Mouse (Mus musculus) midbrain, embryonic 14.5 days (tissue): ENCODE data around the gene Dmpk. TPM values are rescaled to one million over a fixed set of nuclear protein-coding genes. Genes with fewer than 3 reads are reported as not detected.

Experiments
- ATAC-seq: fragments of 200-750 bp; cut with Nextera tagmentation; 2 replicates; pipeline ENCODE4 v1.8.0; 2017; ENCODE audit warnings: moderate number of reproducible peaks, moderate library complexity; ENCODE audit not compliant: low FRiP score, low TSS enrichment
- DNase-seq: peaks from one replicate; pipeline ENCODE4 v3.0.0-alpha.2; 2015
- H3K27ac ChIP-seq: fragments of 300-500 bp; sonication (generic); replicated peaks from 2 replicates; pipeline ENCODE4 v1.5.1; 2014; ENCODE audit warnings: mild to moderate bottlenecking, low read depth, low read length, moderate library complexity
- H3K27me3 ChIP-seq: fragments of 300-500 bp; sonication (generic); 2 replicates; pipeline ENCODE4 v1.6.1; 2014; ENCODE audit warnings: low read length, control low read depth, mixed read lengths; ENCODE audit not compliant: control insufficient read depth, insufficient read depth
- H3K36me3 ChIP-seq: fragments of 300-500 bp; sonication (generic); 2 replicates; pipeline ENCODE4 v1.6.1; 2014; ENCODE audit warnings: low read length, control low read depth; ENCODE audit not compliant: control insufficient read depth, insufficient read depth
- H3K4me1 ChIP-seq: fragments of 300-500 bp; sonication (generic); 2 replicates; pipeline ENCODE4 v1.6.1; 2014; ENCODE audit warnings: mild to moderate bottlenecking, antibody characterized with exemption, low read length, control low read depth; ENCODE audit not compliant: control insufficient read depth, insufficient read depth
- H3K4me2 ChIP-seq: fragments of 300-500 bp; sonication (generic); 2 replicates; pipeline ENCODE4 v1.6.1; 2014; ENCODE audit warnings: mild to moderate bottlenecking, low read length, moderate library complexity
- H3K4me3 ChIP-seq: fragments of 300-500 bp; sonication (generic); replicated peaks from 2 replicates; pipeline ENCODE4 v1.5.1; 2014; ENCODE audit warnings: low read depth, low read length
- H3K9ac ChIP-seq: fragments of 300-500 bp; sonication (generic); replicated peaks from 2 replicates; pipeline ENCODE4 v1.6.1; 2014; ENCODE audit warnings: mild to moderate bottlenecking, low read length, moderate library complexity
- H3K9me3 ChIP-seq: fragments of 300-500 bp; sonication (generic); 2 replicates; pipeline ENCODE4 v1.6.1; 2016; ENCODE audit warnings: low read length, control low read depth, mixed read lengths; ENCODE audit not compliant: control insufficient read depth
- WGBS: fragments of 180-500 bp; shearing (Covaris S2); extraction: QIAGEN DNeasy Blood & Tissue Kit; methylation state at CpG from one replicate; pipeline ENCODE4 v1.1.7; 2014; 5-methylcytosine and 5-hydroxymethylcytosine counted together
- polyA plus RNA-seq: library from polyadenylated mRNA; unstranded; fragments of >200 nt; fragmentation: Nextera tagmentation; extraction: Ambion mirVana; gene quantifications from 2 replicates; pipeline ENCODE4 v1.2.1, GENCODE M21; 2014

Dmpk gene
- polyA plus RNA-seq, 1 experiment from 2014 or later, result 9.8 TPM

DNA sequence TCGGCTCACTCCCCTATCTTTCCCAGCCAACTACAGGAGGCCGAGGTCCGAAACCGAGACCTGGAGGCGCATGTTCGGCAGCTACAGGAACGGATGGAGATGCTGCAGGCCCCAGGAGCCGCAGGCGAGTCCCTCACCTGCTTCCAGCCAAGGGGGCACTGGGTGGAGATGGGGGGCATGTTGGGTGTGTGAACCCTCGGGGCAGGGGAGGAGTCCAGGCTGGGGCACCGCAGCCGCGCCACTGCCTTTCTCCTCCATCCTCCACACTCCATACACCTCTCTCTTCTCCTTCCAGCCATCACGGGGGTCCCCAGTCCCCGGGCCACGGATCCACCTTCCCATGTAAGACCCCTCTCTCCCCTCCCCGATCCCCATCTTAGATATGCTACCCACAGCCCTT is 8.3 kb downstream of the Dmpk start:
- Histone ChIP-seq H3K27ac (no peak overlapping the region), H3K4me3 (no peak overlapping the region), H3K4me1 (peaks cover 24% of the 10 kb centered on the region), H3K36me3 (peaks cover 47% of the 10 kb centered on the region), H3K27me3 (peaks cover 26% of the 10 kb centered on the region), H3K9ac (no peak overlapping the region), H3K4me2 (no peak overlapping the region), H3K9me3 (no peaks in the 10 kb centered on the region)
- 26% methylated on average over 17 of the region's 17 CpGs for WGBS
- DNase-seq (no peak), ATAC-seq (no peak)

DNA sequence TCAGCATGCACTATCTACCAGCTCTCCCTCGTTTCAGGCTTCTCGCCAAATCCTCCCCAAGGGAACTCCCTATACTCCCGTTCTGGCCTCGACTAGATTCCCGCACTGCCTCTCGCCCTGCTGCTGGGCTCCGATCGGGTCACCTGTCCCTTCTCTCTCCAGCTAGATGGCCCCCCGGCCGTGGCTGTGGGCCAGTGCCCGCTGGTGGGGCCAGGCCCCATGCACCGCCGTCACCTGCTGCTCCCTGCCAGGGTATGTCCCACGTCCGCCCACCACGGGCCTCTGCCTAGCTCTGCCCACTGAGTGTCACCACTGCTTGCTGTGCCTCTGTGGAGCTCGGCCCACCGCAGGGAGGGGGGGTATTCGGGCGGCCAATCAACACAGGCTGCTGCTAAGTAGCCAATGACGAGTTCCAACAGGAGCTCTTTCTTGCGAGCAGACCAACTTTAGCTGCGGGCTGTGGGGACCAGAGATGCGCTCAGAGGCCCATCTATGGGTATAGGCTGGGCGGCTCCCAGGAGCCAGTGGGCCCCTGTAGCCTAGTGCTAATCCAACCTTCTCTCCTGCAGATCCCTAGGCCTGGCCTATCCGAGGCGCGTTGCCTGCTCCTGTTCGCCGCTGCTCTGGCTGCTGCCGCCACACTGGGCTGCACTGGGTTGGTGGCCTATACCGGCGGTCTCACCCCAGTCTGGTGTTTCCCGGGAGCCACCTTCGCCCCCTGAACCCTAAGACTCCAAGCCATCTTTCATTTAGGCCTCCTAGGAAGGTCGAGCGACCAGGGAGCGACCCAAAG is 8.9 kb downstream of the Dmpk start:
- H3K36me3 ChIP-seq, result peaks cover 41% of the 10 kb centered on the region
- ATAC-seq (peak; percentile 38), DNase-seq (peak; percentile 73)
- WGBS, result 4% methylated on average over 38 of the region's 38 CpGs
- 0 out of 2 replicates have a peak overlapping the region, but pooled peaks have one; percentile 12 for H3K9ac ChIP-seq
- peak overlapping the region; percentile 50; the same call in 1 of the 2 replicates for H3K4me3 ChIP-seq
- H3K4me1 ChIP-seq, result peaks cover 24% of the 10 kb centered on the region
- no peaks in the 10 kb centered on the region for H3K9me3 ChIP-seq
- peak overlapping the region; percentile 97 for H3K4me2 ChIP-seq
- H3K27ac ChIP-seq, result peak overlapping the region; percentile 28; the same call in 1 of the 2 replicates
- H3K27me3 ChIP-seq, result peaks cover 26% of the 10 kb centered on the region

DNA sequence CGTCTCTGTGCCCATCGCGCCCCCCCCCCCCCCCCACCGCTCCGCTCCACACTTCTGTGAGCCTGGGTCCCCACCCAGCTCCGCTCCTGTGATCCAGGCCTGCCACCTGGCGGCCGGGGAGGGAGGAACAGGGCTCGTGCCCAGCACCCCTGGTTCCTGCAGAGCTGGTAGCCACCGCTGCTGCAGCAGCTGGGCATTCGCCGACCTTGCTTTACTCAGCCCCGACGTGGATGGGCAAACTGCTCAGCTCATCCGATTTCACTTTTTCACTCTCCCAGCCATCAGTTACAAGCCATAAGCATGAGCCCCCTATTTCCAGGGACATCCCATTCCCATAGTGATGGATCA is 9.5 kb downstream of the Dmpk start:
- ATAC-seq (peak; percentile 28; the same call in 1 of the 2 replicates), DNase-seq (peak; percentile 74)
- Histone ChIP-seq H3K27ac (peak overlapping the region; percentile 28; the same call in 1 of the 2 replicates), H3K4me3 (peak overlapping the region; percentile 50; the same call in 1 of the 2 replicates), H3K4me1 (peaks cover 24% of the 10 kb centered on the region), H3K9me3 (no peaks in the 10 kb centered on the region), H3K36me3 (peaks cover 35% of the 10 kb centered on the region), H3K9ac (no peak overlapping the region), H3K4me2 (peak overlapping the region; percentile 97), H3K27me3 (peaks cover 26% of the 10 kb centered on the region)
- under 1% methylated on average over 14 of the region's 15 CpGs for WGBS

DNA sequence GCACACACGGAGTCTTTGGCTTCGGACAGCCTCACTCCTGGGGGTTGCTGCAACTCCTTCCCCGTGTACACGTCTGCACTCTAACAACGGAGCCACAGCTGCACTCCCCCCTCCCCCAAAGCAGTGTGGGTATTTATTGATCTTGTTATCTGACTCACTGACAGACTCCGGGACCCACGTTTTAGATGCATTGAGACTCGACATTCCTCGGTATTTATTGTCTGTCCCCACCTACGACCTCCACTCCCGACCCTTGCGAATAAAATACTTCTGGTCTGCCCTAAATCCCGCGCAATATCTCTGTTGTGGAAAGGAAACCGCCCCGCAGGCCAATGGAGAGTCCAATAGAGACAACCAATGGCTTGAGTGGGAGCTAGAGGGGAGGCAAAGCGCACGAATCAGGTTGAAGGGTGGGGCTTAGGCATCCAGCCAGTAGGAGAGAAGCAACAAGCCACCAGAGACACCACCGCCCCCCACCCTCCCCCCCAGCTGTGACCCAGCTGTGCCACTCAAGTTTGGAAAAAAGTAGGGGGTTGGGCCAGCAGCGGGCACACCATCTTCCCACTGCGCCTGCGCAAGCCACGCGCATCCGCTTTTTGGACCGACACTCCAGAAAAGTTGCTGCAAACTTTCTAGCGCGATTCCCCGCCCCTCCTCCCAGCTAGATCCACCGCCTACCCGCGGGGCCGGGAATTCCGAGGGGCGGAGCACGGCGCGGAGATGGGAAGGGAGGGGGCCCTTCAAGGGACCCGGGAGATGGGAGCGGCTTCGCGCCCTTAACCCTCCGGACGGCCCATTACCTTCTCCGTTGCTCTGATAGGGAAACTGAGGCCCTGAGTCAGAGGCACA is 10.1 kb downstream of the Dmpk start:
- peak; percentile 74 for ATAC-seq
- Histone ChIP-seq H3K4me1 (peaks cover 24% of the 10 kb centered on the region), H3K4me3 (peak overlapping the region; percentile 50), H3K9ac (peak overlapping the region; percentile 54; the same call in 1 of the 2 replicates), H3K4me2 (peak overlapping the region; percentile 97), H3K36me3 (peaks cover 29% of the 10 kb centered on the region), H3K9me3 (no peaks in the 10 kb centered on the region), H3K27me3 (peaks cover 26% of the 10 kb centered on the region), H3K27ac (peak overlapping the region; percentile 75)
- under 1% methylated on average over 45 of the region's 45 CpGs for WGBS
- peak; percentile 92 for DNase-seq

DNA sequence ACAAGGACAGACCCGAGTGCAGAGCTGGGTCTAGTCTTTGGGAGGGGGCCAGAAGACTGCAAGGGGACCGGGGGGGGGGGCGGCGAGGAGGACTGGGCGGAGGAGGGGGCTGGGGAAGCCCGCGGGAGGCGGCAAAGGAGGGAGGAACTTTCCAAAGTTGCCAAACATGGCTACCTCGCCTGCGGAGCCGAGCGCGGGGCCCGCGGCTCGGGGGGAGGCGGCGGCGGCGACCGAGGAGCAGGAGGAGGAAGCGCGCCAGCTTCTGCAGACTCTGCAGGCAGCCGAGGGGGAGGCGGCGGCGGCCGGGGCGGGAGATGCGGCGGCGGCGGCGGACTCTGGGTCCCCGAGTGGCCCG is 10.8 kb downstream of the Dmpk start, which contains the start of gene Six5:
TSS of gene Six5 (plus strand) at position 124 of the 355 bp plus-strand sequence.
- DNase-seq (peak; percentile 66), ATAC-seq (no peak)
- Histone ChIP-seq H3K36me3 (peaks cover 24% of the 10 kb centered on the region), H3K27ac (peak within 1 kb of the TSS; percentile 75), H3K4me1 (peaks cover 24% of the 10 kb centered on the region), H3K9ac (peak within 1 kb of the TSS; percentile 54), H3K27me3 (peaks cover 26% of the 10 kb centered on the region), H3K4me2 (peak within 1 kb of the TSS; percentile 97), H3K9me3 (no peaks in the 10 kb centered on the region), H3K4me3 (peak within 1 kb of the TSS; percentile 50)
- WGBS, result under 1% methylated on average over 26 of the region's 36 CpGs

DNA sequence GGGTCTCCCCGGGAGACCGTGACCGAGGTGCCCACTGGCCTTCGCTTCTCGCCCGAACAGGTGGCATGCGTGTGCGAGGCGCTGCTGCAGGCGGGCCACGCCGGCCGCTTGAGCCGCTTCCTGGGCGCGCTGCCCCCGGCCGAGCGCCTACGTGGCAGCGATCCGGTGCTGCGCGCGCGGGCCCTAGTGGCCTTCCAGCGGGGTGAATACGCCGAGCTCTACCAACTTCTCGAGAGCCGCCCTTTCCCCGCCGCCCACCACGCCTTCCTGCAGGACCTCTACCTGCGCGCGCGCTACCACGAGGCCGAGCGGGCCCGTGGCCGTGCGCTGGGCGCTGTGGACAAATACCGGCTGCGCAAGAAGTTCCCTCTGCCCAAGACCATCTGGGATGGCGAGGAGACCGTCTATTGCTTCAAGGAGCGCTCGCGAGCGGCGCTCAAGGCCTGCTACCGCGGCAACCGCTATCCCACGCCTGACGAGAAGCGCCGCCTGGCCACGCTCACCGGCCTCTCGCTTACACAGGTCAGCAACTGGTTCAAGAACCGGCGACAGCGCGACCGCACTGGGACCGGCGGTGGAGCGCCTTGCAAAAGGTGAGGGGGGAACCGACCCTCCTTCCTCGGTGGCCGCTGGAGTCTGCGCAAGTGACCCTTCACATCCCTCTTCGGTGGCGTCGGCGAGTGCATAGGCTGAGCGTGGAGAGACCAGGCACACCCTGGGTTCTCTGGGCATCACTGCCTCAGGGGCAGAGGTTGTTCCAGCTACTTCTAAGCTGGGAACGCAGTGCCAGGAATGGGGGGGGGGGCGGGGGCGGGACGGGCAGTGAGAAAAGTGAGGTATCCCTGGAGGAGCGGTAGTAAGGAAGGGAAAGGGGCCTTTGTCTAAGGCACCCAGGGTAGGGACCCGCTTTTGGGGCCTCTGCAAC is 11.4 kb downstream of the Dmpk start:
- no peak for ATAC-seq
- no peaks in the 10 kb centered on the region for H3K9me3 ChIP-seq
- peak overlapping the region; percentile 97 for H3K4me2 ChIP-seq
- WGBS, result 0% methylated on average over 82 of the region's 87 CpGs
- H3K4me3 ChIP-seq, result peak overlapping the region; percentile 50
- H3K4me1 ChIP-seq, result peaks cover 24% of the 10 kb centered on the region
- H3K27me3 ChIP-seq, result peaks cover 26% of the 10 kb centered on the region
- peak; percentile 66 for DNase-seq
- peaks cover 18% of the 10 kb centered on the region for H3K36me3 ChIP-seq
- H3K27ac ChIP-seq, result peak overlapping the region; percentile 75
- H3K9ac ChIP-seq, result peak overlapping the region; percentile 54

DNA sequence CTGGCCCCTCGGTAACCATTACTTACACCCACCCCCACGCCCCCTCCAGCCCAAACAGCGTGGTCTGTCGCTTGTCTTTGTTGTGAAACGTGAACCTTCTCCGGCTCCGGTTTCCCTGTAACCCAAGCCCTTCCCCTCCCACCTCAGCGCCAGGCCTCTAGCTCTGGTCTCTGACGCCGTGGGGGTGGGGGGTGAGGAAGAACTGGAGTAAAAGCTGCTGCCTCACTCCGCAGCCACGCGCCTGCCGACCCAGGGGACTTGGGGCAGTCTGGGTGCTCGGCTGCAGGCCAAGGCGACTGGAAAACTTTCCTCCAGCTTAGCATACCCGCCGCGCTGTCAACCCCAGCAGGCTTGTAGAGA is 12.1 kb downstream of the Dmpk start:
- no peak for ATAC-seq
- Histone ChIP-seq H3K4me3 (peak overlapping the region; percentile 50), H3K27me3 (peaks cover 23% of the 10 kb centered on the region), H3K27ac (0 out of 2 replicates have a peak overlapping the region, but pooled peaks have one; percentile 26), H3K4me2 (peak overlapping the region; percentile 97), H3K9ac (peak overlapping the region; percentile 54; the same call in 1 of the 2 replicates), H3K36me3 (peaks cover 12% of the 10 kb centered on the region), H3K9me3 (no peaks in the 10 kb centered on the region), H3K4me1 (peaks cover 24% of the 10 kb centered on the region)
- 0% methylated on average over 19 of the region's 19 CpGs for WGBS
- peak; percentile 69 for DNase-seq
